Mouse (Mus musculus) stomach, embryonic 14.5 days (tissue): ENCODE data around the gene Slc34a2. TPM values are rescaled to one million over a fixed set of nuclear protein-coding genes. Genes with fewer than 3 reads are reported as not detected.

Experiments
- ATAC-seq: fragments of 200-750 bp; cut with Nextera tagmentation; 2 replicates; pipeline ENCODE4 v1.8.0; 2017; ENCODE audit warnings: low read depth, moderate TSS enrichment; ENCODE audit not compliant: insufficient number of reproducible peaks, insufficient read depth, low FRiP score
- H3K27ac ChIP-seq: fragments of 300-500 bp; sonication (generic); 2 replicates; pipeline ENCODE4 v1.5.1; 2014; ENCODE audit warnings: mild to moderate bottlenecking, low read length, moderate library complexity, mixed read lengths
- H3K27me3 ChIP-seq: fragments of 300-500 bp; sonication (generic); 2 replicates; pipeline ENCODE4 v1.6.1; 2014; ENCODE audit warnings: low read length, control low read depth, mixed read lengths; ENCODE audit not compliant: control insufficient read depth, insufficient read depth
- H3K36me3 ChIP-seq: fragments of 300-500 bp; sonication (generic); 2 replicates; pipeline ENCODE4 v1.6.1; 2014; ENCODE audit warnings: mild to moderate bottlenecking, control low read depth, low read length, moderate library complexity, mixed read lengths; ENCODE audit not compliant: control insufficient read depth, insufficient read depth
- H3K4me1 ChIP-seq: fragments of 300-500 bp; sonication (generic); 2 replicates; pipeline ENCODE4 v1.6.1; 2014; ENCODE audit warnings: low read length, control low read depth, mixed read lengths; ENCODE audit not compliant: control insufficient read depth, insufficient read depth
- H3K4me2 ChIP-seq: fragments of 300-500 bp; sonication (generic); replicated peaks from 2 replicates; pipeline ENCODE4 v1.6.1; 2014; ENCODE audit warnings: low read depth, low read length, control low read depth
- H3K4me3 ChIP-seq: fragments of 300-500 bp; sonication (generic); 2 replicates; pipeline ENCODE4 v1.5.1; 2014; ENCODE audit warnings: low read depth, low read length, control low read depth
- H3K9ac ChIP-seq: fragments of 300-500 bp; sonication (generic); replicated peaks from 2 replicates; pipeline ENCODE4 v1.6.1; 2014; ENCODE audit warnings: low read depth, mild to moderate bottlenecking, control low read depth, low read length, moderate library complexity, mixed read lengths
- H3K9me3 ChIP-seq: fragments of 300-500 bp; sonication (generic); 2 replicates; pipeline ENCODE4 v1.6.1; 2016; ENCODE audit warnings: low read depth, low read length, control low read depth; ENCODE audit not compliant: control insufficient read depth
- WGBS: fragments of 180-500 bp; shearing (Covaris S2); extraction: QIAGEN DNeasy Blood & Tissue Kit; methylation state at CpG from one replicate; pipeline ENCODE4 v1.1.7; 2014; 5-methylcytosine and 5-hydroxymethylcytosine counted together
- polyA plus RNA-seq: library from polyadenylated mRNA; unstranded; fragments of >200 nt; fragmentation: Nextera tagmentation; extraction: Ambion mirVana; gene quantifications from 2 replicates; pipeline ENCODE4 v1.2.1, GENCODE M21; 2014

Gene Slc34a2
- 0.07 TPM in 1 of 2 replicates, not detected in the other for polyA plus RNA-seq

DNA sequence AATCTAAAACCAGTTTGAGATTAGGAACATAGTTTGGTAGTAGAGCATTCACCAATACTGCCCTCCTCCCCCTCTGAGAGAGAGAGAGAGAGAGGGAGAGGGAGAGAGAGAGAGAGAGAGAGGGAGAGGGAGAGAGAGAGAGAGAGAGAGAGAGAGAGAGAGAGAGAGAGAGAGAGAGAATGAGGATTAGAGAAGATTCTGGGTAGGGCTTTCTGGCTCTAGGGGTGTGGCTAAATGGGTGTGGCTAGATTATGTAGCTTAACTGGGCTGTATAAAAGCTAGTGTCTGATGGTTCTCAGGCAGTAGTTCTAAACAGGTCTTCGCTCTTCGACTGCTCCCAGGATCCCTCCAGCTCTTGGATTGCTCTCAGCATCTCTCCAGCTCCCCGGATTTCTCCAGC, at the start of gene Slc34a2:
Slc34a2 (plus strand) TSS at position 301 of the 400 bp plus-strand sequence.
- Histone ChIP-seq H3K4me3 (no peak within 1 kb of the TSS), H3K9me3 (no peaks in the 10 kb centered on the region), H3K9ac (no peak within 1 kb of the TSS), H3K4me2 (no peak within 1 kb of the TSS), H3K27ac (no peak within 1 kb of the TSS), H3K36me3 (no peaks in the 10 kb centered on the region), H3K27me3 (no peaks in the 10 kb centered on the region), H3K4me1 (peaks cover 4% of the 10 kb centered on the region)
- WGBS, result 89% methylated on average over 3 of the region's 3 CpGs
- no peak for ATAC-seq

DNA sequence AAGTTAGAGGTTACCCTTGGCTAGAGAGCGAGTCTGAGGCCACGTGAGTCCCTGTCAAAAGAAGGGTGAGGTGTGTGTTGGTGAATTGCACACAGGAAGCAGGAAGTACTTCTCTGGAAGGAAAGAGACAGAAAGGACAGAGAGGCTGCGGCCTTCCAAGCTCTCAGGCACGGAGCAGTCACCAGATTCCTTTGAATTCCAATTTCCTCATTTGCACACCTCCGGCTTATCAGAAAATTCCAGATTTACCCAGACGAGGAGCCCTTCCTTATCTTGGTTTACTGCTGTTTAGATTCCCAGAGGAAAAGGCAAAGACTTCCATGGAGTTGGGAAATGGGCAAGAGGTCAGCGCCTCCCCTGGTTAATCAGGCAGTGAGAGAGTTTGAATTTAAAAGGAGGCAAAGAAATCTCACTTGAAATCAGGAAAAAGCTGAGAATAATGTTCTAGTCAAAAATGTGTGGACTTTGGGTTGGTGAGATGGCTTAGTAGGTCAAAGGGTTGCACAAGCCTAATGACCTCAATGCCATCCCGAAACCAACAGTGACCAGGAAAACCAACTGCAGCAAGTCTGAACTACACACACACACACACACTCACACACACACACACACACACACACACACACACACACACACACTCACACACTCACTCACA, 47.1 kb upstream of the Slc34a2 start:
- no peaks in the 10 kb centered on the region; the same call in 1 of the 2 replicates for H3K9me3 ChIP-seq
- no peak overlapping the region for H3K4me2 ChIP-seq
- no peak overlapping the region for H3K4me3 ChIP-seq
- WGBS, result 59% methylated on average over 8 of the region's 8 CpGs
- no peaks in the 10 kb centered on the region for H3K36me3 ChIP-seq
- no peak for ATAC-seq
- no peaks in the 10 kb centered on the region for H3K27me3 ChIP-seq
- H3K4me1 ChIP-seq, result no peaks in the 10 kb centered on the region
- H3K27ac ChIP-seq, result no peak overlapping the region
- H3K9ac ChIP-seq, result no peak overlapping the region

DNA sequence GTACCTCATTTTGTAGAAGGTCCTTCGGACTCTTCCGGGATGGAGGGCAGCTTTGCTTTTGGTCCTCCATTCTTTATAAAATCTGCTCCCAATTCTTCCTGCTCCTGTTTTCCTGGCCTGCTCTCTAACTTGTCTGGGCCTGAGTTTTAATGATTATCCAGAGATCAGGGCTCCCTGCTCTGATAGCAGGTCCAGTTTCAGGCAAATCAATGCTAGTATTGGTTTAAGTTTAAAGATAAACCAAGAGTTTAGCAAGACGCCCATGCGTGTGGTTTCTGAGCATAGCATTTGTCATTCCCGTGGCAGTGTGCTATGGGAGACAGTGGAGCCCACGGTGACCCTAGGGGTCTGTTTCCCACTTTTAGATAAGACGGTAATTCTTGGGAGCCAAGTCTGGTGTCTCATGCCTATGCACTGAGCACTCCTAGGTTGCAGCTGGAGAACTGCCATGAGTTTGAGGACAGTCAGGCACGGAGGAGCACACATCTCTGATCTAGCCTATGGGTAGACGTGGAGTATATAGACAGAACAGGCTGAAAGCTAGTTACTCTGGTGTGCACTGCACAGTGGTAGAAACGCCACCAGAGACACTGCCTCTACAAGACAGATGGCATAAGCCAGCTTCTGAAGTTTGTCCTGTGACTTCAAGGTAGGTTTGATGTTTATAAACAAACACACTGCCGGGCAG, 45.5 kb upstream of the Slc34a2 start:
- H3K27me3 ChIP-seq, result no peaks in the 10 kb centered on the region
- H3K4me3 ChIP-seq, result no peak overlapping the region
- no peaks in the 10 kb centered on the region; the same call in 1 of the 2 replicates for H3K9me3 ChIP-seq
- no peak for ATAC-seq
- H3K27ac ChIP-seq, result no peak overlapping the region
- WGBS, result 70% methylated on average over 11 of the region's 11 CpGs
- no peak overlapping the region for H3K9ac ChIP-seq
- no peak overlapping the region for H3K4me2 ChIP-seq
- H3K36me3 ChIP-seq, result no peaks in the 10 kb centered on the region
- no peaks in the 10 kb centered on the region for H3K4me1 ChIP-seq

DNA sequence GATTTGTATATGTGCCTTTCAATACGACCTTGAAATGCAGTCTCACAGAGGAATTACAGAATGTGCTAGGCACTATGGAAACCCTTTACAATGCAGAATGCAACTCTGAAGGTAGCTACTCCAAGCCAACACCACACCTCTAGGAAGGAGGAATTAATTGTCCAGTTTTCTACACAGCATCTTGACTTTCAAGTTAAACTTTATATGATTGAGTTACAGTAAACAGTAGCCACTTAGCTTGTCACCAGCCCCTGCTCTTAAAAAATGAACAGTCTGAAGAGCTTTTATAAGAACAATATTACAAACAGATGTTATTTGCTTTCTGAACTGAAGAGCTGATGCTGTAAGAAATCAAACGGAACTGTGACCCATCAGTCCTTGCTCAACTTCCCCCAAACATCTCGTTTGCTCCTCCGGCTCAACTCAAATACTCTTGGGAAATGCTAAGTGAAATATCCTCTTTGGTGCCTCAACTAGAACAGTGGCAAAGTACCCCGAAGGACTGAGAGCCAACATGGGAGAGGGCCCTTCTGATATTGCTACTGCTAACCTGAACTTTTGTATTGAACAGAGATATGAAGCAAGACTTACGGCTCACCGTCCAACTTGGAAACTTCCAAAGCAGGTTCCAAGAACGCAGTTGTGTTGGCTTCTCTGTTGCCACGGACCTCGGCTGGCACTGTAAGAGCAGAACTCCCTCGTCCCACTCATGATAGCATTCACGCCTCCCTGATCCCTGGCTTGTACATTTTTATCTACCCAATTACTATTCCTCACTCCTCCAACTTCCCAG, 44.2 kb upstream of the Slc34a2 start:
- Histone ChIP-seq H3K9me3 (no peaks in the 10 kb centered on the region), H3K27me3 (no peaks in the 10 kb centered on the region), H3K4me3 (no peak overlapping the region), H3K27ac (no peak overlapping the region), H3K4me1 (no peaks in the 10 kb centered on the region), H3K36me3 (no peaks in the 10 kb centered on the region), H3K4me2 (no peak overlapping the region), H3K9ac (no peak overlapping the region)
- 80% methylated on average over 12 of the region's 12 CpGs for WGBS
- no peak for ATAC-seq

DNA sequence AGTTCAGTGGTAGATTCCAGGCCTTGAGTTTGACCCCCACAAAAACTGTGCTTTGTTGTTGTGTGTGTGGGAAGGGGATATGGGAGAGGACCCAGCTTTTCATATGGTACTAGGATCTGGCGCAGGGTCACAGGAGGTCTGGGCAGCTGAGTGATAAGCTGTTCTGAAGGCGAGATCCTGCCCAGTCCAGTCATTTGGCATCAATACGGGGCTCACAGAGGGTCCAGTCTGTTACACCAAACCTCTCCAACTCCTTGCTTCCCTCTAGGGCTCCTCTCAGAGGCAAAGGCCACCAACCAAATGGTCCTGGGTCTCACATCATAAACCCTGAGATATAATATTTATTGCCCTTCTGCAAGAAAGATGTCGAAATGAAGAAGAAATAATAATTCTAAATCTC, 42.4 kb upstream of the Slc34a2 start:
- H3K9ac ChIP-seq, result no peak overlapping the region
- no peaks in the 10 kb centered on the region for H3K9me3 ChIP-seq
- no peak overlapping the region for H3K27ac ChIP-seq
- ATAC-seq, result no peak
- no peak overlapping the region for H3K4me2 ChIP-seq
- WGBS, result 91% methylated on average over 4 of the region's 4 CpGs
- no peaks in the 10 kb centered on the region for H3K36me3 ChIP-seq
- no peaks in the 10 kb centered on the region for H3K27me3 ChIP-seq
- H3K4me3 ChIP-seq, result no peak overlapping the region
- no peaks in the 10 kb centered on the region for H3K4me1 ChIP-seq

DNA sequence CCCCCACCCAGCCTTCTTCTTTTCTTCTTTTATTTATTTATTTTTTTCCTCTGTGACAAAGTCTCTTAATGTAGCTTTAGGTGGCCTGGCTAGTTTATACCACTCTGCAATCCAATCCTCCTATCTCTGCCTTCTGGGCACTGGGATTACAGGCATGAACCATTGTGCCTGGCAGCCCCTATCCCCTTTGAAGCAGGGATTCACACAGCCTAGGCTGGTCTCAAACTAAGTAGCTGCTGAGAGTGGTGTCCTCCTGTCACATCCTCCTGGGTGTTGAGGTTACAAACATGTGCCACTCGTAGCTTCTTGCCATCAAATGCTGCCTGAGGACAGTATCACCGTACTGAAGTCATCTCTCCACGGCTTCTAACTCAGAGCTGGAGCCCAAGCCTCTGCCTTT, 41.7 kb upstream of the Slc34a2 start:
- Histone ChIP-seq H3K4me1 (no peaks in the 10 kb centered on the region), H3K4me2 (no peak overlapping the region), H3K4me3 (no peak overlapping the region), H3K27me3 (no peaks in the 10 kb centered on the region), H3K36me3 (no peaks in the 10 kb centered on the region), H3K9ac (no peak overlapping the region), H3K27ac (no peak overlapping the region), H3K9me3 (no peaks in the 10 kb centered on the region)
- ATAC-seq, result no peak
- WGBS, result 79% methylated on average over 3 of the region's 3 CpGs

DNA sequence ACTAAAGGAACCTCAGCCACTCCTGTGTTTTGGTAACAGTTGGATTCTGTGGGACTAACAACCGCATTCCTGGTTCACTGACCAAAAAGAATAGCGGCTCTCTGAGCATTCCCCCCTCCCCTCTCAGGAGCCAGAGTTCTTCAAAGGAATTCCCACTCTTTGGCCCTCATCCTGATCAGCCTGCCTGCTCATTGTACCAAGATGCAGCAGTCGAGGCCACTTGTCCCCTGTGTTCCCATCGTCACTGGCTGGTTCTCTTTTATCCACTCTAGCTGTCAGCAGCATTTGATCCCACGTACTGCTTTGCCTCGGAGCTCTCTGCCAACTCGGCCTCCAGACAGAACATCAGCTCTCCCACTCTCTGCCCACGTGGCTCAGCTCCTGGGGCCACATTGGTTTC, 41.3 kb upstream of the Slc34a2 start:
- Histone ChIP-seq H3K4me2 (no peak overlapping the region), H3K4me1 (no peaks in the 10 kb centered on the region), H3K27me3 (no peaks in the 10 kb centered on the region), H3K36me3 (no peaks in the 10 kb centered on the region), H3K4me3 (no peak overlapping the region), H3K9me3 (no peaks in the 10 kb centered on the region), H3K9ac (no peak overlapping the region), H3K27ac (no peak overlapping the region)
- ATAC-seq, result no peak
- 62% methylated on average over 8 of the region's 8 CpGs for WGBS

DNA sequence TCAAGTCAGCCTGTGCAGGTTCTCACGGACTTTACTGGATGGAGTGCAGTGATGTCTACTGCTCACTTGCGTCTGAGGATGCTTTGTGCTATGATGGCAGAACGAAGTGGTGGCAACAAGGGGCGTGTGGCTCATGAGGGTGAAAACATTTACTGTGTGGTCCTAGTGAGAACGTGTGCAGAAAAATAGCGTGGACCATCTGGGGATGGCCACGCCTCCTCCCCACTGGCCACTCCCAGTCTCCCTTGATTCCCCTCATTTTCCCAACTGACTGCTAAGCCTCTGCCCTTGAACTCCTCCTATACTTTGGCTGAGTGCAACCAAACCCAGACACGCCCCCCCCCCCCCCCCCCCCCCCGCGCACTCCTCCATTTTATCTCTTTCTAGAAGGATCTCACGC, 40.8 kb upstream of the Slc34a2 start:
- no peaks in the 10 kb centered on the region for H3K27me3 ChIP-seq
- no peaks in the 10 kb centered on the region for H3K9me3 ChIP-seq
- H3K4me3 ChIP-seq, result no peak overlapping the region
- H3K27ac ChIP-seq, result no peak overlapping the region
- no peaks in the 10 kb centered on the region for H3K4me1 ChIP-seq
- H3K4me2 ChIP-seq, result no peak overlapping the region
- ATAC-seq, result no peak
- H3K9ac ChIP-seq, result no peak overlapping the region
- H3K36me3 ChIP-seq, result no peaks in the 10 kb centered on the region
- WGBS, result 86% methylated on average over 8 of the region's 11 CpGs
